Mouse (Mus musculus) CD4-positive naive resting alpha-beta T cell, adult 76 days (primary cell): Measurements from ENCODE around the gene Kcne2. TPM values are rescaled to one million over a fixed set of nuclear protein-coding genes. Genes with fewer than 3 reads are reported as not detected.

Experiments
- total RNA-seq: library from RNA; stranded (reverse); gene quantifications from one replicate; pipeline ENCODE4 v1.2.4, GENCODE M21; 2023

The Kcne2 gene
- not detected for total RNA-seq

DNA sequence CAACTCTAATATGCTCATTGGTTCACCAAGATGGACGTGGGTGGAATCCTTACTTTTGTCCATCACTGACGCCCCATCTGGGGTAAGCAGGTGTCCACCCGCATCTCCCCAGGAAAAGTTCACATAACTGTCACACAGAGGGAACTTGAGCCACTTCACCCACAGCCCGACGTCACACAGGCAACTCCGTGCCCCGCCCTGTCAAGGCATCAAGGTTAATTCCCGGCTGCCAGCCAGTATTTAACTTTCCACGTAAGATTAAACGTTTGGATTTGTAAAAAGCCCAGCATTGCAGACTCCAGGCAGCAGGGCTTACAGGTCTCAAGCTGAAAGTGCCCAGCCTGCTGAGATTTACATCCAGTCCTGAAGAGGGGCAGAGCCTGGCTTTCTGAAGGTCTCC, at the start of gene Kcne2:
TSS of gene Kcne2 (plus strand) at position 289 of the 400 bp plus-strand sequence.

DNA sequence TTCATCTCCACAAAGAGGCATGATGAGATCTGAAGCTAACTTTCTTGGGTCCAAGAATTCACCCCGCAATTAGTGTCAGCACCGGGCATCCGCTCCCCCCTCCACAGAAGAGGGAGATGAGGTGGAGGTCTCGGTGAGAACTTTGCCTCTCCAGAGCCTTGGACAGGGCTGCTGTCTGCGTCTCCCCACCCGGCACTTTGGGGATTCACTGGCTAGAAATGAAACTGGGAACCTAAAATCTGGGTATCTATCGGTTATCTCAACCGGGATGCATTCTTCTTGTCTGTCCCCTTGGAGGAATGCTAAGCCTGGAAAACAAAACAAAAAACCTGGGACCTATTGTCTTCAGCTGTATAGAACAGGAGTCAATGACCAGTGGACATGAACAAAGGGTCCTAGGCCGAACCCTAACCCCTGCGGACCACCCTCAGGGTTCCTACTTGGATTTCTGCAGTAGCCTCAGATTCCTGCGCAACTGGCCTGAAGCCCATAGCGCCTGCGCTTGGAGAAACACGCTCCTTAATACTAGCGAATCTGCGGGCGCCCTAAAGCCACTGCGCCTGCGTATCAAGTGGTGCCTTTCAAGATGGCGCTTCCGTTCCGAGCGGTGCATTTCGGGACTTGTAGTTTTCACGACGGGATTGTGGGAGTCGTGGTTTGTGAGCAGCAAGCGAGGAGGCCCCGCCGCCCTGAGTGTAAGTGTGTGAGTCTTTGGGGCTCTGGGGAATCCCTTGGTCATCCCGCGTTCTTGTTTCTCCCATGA, 8.6 kb downstream of the Kcne2 start, which contains the start of gene Smim11:
TSS of gene Smim11 (plus strand) at position 638 of the 763 bp plus-strand sequence.

DNA sequence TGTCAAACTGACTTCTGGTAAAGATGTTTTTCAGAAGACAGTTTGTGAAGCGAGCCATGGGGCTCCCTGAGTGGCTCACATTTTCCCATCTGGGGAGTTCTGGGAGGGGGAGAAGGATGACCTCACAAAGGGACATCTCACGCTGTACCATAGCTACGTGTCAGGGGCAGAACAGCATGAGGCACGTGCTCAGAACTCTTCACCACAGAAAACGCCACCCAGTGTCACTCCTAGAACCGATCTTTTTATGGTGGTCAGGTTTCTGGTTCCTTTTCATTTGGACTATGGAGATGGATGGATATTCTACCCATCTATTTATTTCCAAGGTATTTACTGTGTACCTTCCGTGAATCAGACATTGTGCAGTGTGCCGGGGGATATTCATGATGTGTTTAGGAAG, 29.2 kb downstream of the Kcne2 start, which contains the start of gene Fam243:
TSS of gene Fam243 (minus strand) at position 101 of the 400 bp plus-strand sequence.

Other genes starting within 250 kb of the Kcne2 start
- 20.5 TPM for gene Mrps6, start 234.1 kb upstream of the Kcne2 start, total RNA-seq
- gene Gm49711, start 234.1 kb upstream of the Kcne2 start, total RNA-seq: not detected
- 9.4 TPM for gene Slc5a3, start 234.1 kb upstream of the Kcne2 start, total RNA-seq
- 15.5 TPM for gene Smim11, start 8.9 kb downstream of the Kcne2 start, total RNA-seq
- not detected for gene Fam243, start 29.1 kb downstream of the Kcne2 start, total RNA-seq
- not detected for gene Kcne1, start 67.1 kb downstream of the Kcne2 start, total RNA-seq
- 3.8 TPM for gene Rcan1, start 178.5 kb downstream of the Kcne2 start, total RNA-seq
- gene Clic6, start 193.3 kb downstream of the Kcne2 start, total RNA-seq: not detected